ENCODE assay signal across 20 mouse cellular contexts in the genomic region with DNA sequence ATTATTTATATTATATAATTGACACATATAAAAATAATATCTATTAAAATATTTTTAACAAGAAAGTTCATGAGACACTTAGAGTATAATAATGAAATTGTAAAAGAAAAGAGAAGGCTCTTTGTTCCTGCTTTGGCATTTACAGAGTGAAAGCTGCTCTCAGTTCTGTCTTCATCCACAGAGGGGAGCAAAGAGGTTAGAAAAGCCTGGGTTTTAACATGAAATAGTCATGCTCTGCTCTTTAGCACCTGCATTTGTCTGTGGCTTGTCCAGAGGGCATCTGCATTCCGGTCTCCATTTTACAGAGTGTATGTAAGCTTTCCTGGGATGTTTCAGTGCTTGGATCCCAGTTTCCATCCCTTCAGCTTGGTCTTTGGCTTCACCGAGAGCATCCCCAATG. TPM values are rescaled to one million over a fixed set of nuclear protein-coding genes. Genes with fewer than 3 reads are reported as not detected.
DNase-seq lines count a peak whose midpoint lies in the region; ATAC-seq and TF ChIP-seq lines count a peak whose summit lies in the region.
"Had no signal": no experiment of that assay in that cellular context is flagged by ENCODE, and none has a peak within 500 bp of the region (broad histone marks: within the 10 kb centered on the region; RNA-seq: fewer than 3 reads in every experiment).

No protein-coding gene starts in this region.

- TF ChIP-seq RAD21 in CH12.LX (IDR thresholded peaks at IDR 0.05; ENCODE audit: low read depth, low read length): peak; percentile 16

- in situ Hi-C loops in CH12.LX (cut with MboI; ENCODE audit: low pct_ligation_motif_present, low pct_unique_long_range_greater_than_20kb, low sequenced_read_pairs): no loop called here

- H3K4me3 ChIP-seq in hindbrain, embryonic 13.5 days: no peak overlapping the region
- H3K4me3 ChIP-seq in hindbrain, embryonic 10.5 days: no peak overlapping the region
- H3K4me3 ChIP-seq in CH12.LX (replicated peaks in 1 of 3; ENCODE audit: low read depth in 2 of 3, low read length in 2 of 3, poor library complexity in 1 of 3): no peak overlapping the region
- H3K4me3 ChIP-seq in hindbrain, postnatal 0 days (ENCODE audit: low read length): no peak overlapping the region
- H3K4me3 ChIP-seq: embryonic facial prominence, embryonic 10.5 days; heart, embryonic 12.5 days; intestine, embryonic 15.5 days; liver, embryonic 13.5 days; lung, embryonic 15.5 days had no signal

- peak in 1 of 2 experiments; percentile 38; a peak in 2 of 4 replicates for TF ChIP-seq CTCF in CH12.LX (conservative IDR thresholded peaks at IDR 0.05 in 1 of 2, IDR thresholded peaks at IDR 0.05 in 1 of 2; ENCODE audit: low read depth in 2 of 2, low read length in 2 of 2)
- TF ChIP-seq CTCF in hindbrain, postnatal 0 days (IDR thresholded peaks at IDR 0.05; ENCODE audit: low read depth): peak; percentile 64

- no peak overlapping the region for H3K4me2 ChIP-seq in hindbrain, embryonic 13.5 days
- no peak overlapping the region for H3K4me2 ChIP-seq in CH12.LX (ENCODE audit: insufficient read depth, low read depth, poor library complexity, severe bottlenecking)
- H3K4me2 ChIP-seq in hindbrain, postnatal 0 days (ENCODE audit: low read depth, low read length): no peak overlapping the region
- H3K4me2 ChIP-seq: heart, embryonic 12.5 days; intestine, embryonic 15.5 days; liver, embryonic 13.5 days; lung, embryonic 15.5 days had no signal

- H3K4me1 ChIP-seq in hindbrain, embryonic 13.5 days (replicated peaks): peaks cover 16% of the 10 kb centered on the region
- 0 out of 2 replicates have a peak, but pooled peaks cover 5% of the 10 kb centered on the region for H3K4me1 ChIP-seq in hindbrain, embryonic 10.5 days (replicated peaks)
- H3K4me1 ChIP-seq in CH12.LX (ENCODE audit: control insufficient read depth in 1 of 2, insufficient read depth in 2 of 2): peaks cover 0 to 12% of the 10 kb centered on the region in 2 experiments; a peak in 2 of 4 replicates
- no peaks in the 10 kb centered on the region for H3K4me1 ChIP-seq in hindbrain, postnatal 0 days (ENCODE audit: insufficient read depth, low read length)
- H3K4me1 ChIP-seq: intestine, embryonic 15.5 days had no signal

- no peaks in the 10 kb centered on the region for H3K79me2 ChIP-seq in CH12.LX (replicated peaks; ENCODE audit: control insufficient read depth, extremely low read depth, insufficient read depth, poor library complexity, severe bottlenecking)

- H3K9me3 ChIP-seq in hindbrain, embryonic 13.5 days: no peaks in the 10 kb centered on the region
- no peaks in the 10 kb centered on the region for H3K9me3 ChIP-seq in hindbrain, embryonic 10.5 days
- H3K9me3 ChIP-seq in CH12.LX (replicated peaks; ENCODE audit: low read length): no peaks in the 10 kb centered on the region
- H3K9me3 ChIP-seq in hindbrain, postnatal 0 days (ENCODE audit: low read length): no peaks in the 10 kb centered on the region
- H3K9me3 ChIP-seq: embryonic facial prominence, embryonic 10.5 days; heart, embryonic 12.5 days; intestine, embryonic 15.5 days; liver, embryonic 13.5 days; lung, embryonic 15.5 days had no signal

- dilution Hi-C loops in CH12.LX (cut with MboI; ENCODE audit: extremely low pct_ligation_motif_present, extremely low pct_unique_long_range_greater_than_20kb, low sequenced_read_pairs): no loop called here

- DNase-seq in cerebellum, adult 8-10 months: peak; percentile 10
- DNase-seq in cerebellum, postnatal 25 days: no peak
- DNase-seq in hindbrain, embryonic 10.5 days (ENCODE audit: low spot score): no peak
- no peak for DNase-seq in CH12.LX (ENCODE audit: extremely low read depth)
- DNase-seq in hindbrain, postnatal 0 days (ENCODE audit: low spot score): peak; percentile 71
- no peak for DNase-seq in kidney, postnatal 36 days
- no peak for DNase-seq in gastrocnemius, adult 18-20 months (ENCODE audit: low spot score)
- DNase-seq: adrenal gland, adult 8-10 months; liver, embryonic 13.5 days; thymus, postnatal 36 days had no signal

- H3K27me3 ChIP-seq in hindbrain, embryonic 13.5 days: no peaks in the 10 kb centered on the region
- H3K27me3 ChIP-seq in hindbrain, embryonic 10.5 days (ENCODE audit: insufficient read depth, poor library complexity, severe bottlenecking): no peaks in the 10 kb centered on the region
- H3K27me3 ChIP-seq in CH12.LX (replicated peaks): no peaks in the 10 kb centered on the region
- no peaks in the 10 kb centered on the region for H3K27me3 ChIP-seq in hindbrain, postnatal 0 days (ENCODE audit: insufficient read depth, low read length)
- H3K27me3 ChIP-seq: intestine, embryonic 15.5 days; liver, embryonic 13.5 days; lung, embryonic 15.5 days had no signal

- WGBS in hindbrain, embryonic 13.5 days: 85% methylated on average over 2 of the region's 2 CpGs
- 91% methylated on average over 2 of the region's 2 CpGs for WGBS in hindbrain, embryonic 10.5 days
- 74% methylated on average over 2 of the region's 2 CpGs for WGBS in hindbrain, postnatal 0 days

- H3K27ac ChIP-seq in hindbrain, embryonic 13.5 days: 0 out of 2 replicates have a peak overlapping the region, but pooled peaks have one; percentile 8
- no peak overlapping the region for H3K27ac ChIP-seq in hindbrain, embryonic 10.5 days
- no peak overlapping the region for H3K27ac ChIP-seq in CH12.LX (ENCODE audit: insufficient read depth, low read depth)
- H3K27ac ChIP-seq in hindbrain, postnatal 0 days: no peak overlapping the region
- H3K27ac ChIP-seq: embryonic facial prominence, embryonic 10.5 days; intestine, embryonic 15.5 days; liver, embryonic 13.5 days; lung, embryonic 15.5 days had no signal

- TF ChIP-seq EP300 in CH12.LX (IDR thresholded peaks at IDR 0.05; ENCODE audit: low read length): no peak

- no peaks in the 10 kb centered on the region for H3K36me3 ChIP-seq in hindbrain, embryonic 13.5 days
- H3K36me3 ChIP-seq in hindbrain, embryonic 10.5 days: no peaks in the 10 kb centered on the region
- no peaks in the 10 kb centered on the region for H3K36me3 ChIP-seq in CH12.LX (replicated peaks in 1 of 2; ENCODE audit: control insufficient read depth in 1 of 2, insufficient read depth in 1 of 2, low read length in 1 of 2)
- no peaks in the 10 kb centered on the region for H3K36me3 ChIP-seq in hindbrain, postnatal 0 days (ENCODE audit: insufficient read depth, low read length)
- H3K36me3 ChIP-seq: embryonic facial prominence, embryonic 10.5 days; heart, embryonic 12.5 days; intestine, embryonic 15.5 days; liver, embryonic 13.5 days; lung, embryonic 15.5 days had no signal

- ATAC-seq in hindbrain, embryonic 13.5 days (ENCODE audit: low FRiP score): no peak; the same call in 1 of the 2 replicates
- peak; percentile 48; the same call in 1 of the 2 replicates for ATAC-seq in hindbrain, postnatal 0 days
- ATAC-seq: intestine, embryonic 15.5 days had no signal

- no peak overlapping the region for H3K9ac ChIP-seq in hindbrain, embryonic 13.5 days
- H3K9ac ChIP-seq in CH12.LX (ENCODE audit: insufficient read depth, low read depth): no peak overlapping the region
- H3K9ac ChIP-seq in hindbrain, postnatal 0 days (replicated peaks; ENCODE audit: low read length): no peak overlapping the region
- H3K9ac ChIP-seq: heart, embryonic 12.5 days; intestine, embryonic 15.5 days; liver, embryonic 13.5 days; lung, embryonic 15.5 days had no signal

- no peak for TF ChIP-seq POLR2A in CH12.LX (IDR thresholded peaks at IDR 0.05; ENCODE audit: low read depth, low read length)

TF ChIP-seq in CH12.LX, 34 proteins besides CTCF, POLR2A, EP300 and RAD21:
- no peak for TF ChIP-seq SMC3 (IDR thresholded peaks at IDR 0.05; ENCODE audit: low read depth, low read length)
- no peak for TF ChIP-seq ZC3H11A (IDR thresholded peaks at IDR 0.05; ENCODE audit: low read depth, low read length)
- no peak for TF ChIP-seq POLR2AphosphoS2 (IDR thresholded peaks at IDR 0.05; ENCODE audit: low read depth, low read length)
- TF ChIP-seq BHLHE40 (IDR thresholded peaks at IDR 0.05; ENCODE audit: low read depth, low read length): no peak
- TF ChIP-seq HCFC1 (IDR thresholded peaks at IDR 0.05; ENCODE audit: low read depth, low read length): no peak
- TF ChIP-seq MYC (IDR thresholded peaks at IDR 0.05; ENCODE audit: low read depth, low read length): no peak
- TF ChIP-seq ETS1 (conservative IDR thresholded peaks at IDR 0.05; ENCODE audit: low read depth, low read length): no peak
- no peak for TF ChIP-seq KAT2A (IDR thresholded peaks at IDR 0.05; ENCODE audit: insufficient replicate concordance, low read length)
- TF ChIP-seq ZMIZ1 (IDR thresholded peaks at IDR 0.05; ENCODE audit: low read depth, low read length): no peak
- TF ChIP-seq MAX (IDR thresholded peaks at IDR 0.05; ENCODE audit: low read length): no peak
- no peak for TF ChIP-seq USF1 (IDR thresholded peaks at IDR 0.05; ENCODE audit: low read depth, low read length)
- no peak for TF ChIP-seq UBTF (IDR thresholded peaks at IDR 0.05; ENCODE audit: low read depth, low read length)
- no peak for TF ChIP-seq E2F4 (IDR thresholded peaks at IDR 0.05; ENCODE audit: insufficient replicate concordance, low read depth, low read length)
- TF ChIP-seq USF2 (conservative IDR thresholded peaks at IDR 0.05; ENCODE audit: low read depth, low read length): no peak
- no peak for TF ChIP-seq TBP (conservative IDR thresholded peaks at IDR 0.05; ENCODE audit: low read depth, low read length)
- TF ChIP-seq IRF4 (IDR thresholded peaks at IDR 0.05; ENCODE audit: low read depth, low read length): no peak
- no peak for TF ChIP-seq PAX5 (IDR thresholded peaks at IDR 0.05; ENCODE audit: low read length)

RNA-seq across cellular contexts. Expression of gene Slc22a15, which starts 28.3 kb away (rescaled TPM):
- polyA plus RNA-seq in hindbrain, embryonic 13.5 days (2015; fragmentation: Nextera tagmentation; extraction: Ambion mirVana): 7.4 and 7.5 TPM in 2 replicates
- polyA plus RNA-seq in hindbrain, embryonic 10.5 days (2016; fragmentation: Nextera tagmentation; extraction: Ambion mirVana): 5.4 and 9.9 TPM in 2 replicates
- total RNA-seq in CH12.LX (2012; rRNA removed) (3.4 and 4.5 TPM in 2 replicates), CH12.LX (2014; rRNA removed) (1.6 and 1.8 TPM in 2 replicates)
- polyA plus RNA-seq in CH12.LX (2012; ENCODE audit: insufficient read length, low read depth): 7.4 and 7.6 TPM in 2 replicates
- total RNA-seq in hindbrain, postnatal 0 days (2014; rRNA removed): 11.1 and 12.5 TPM in 2 replicates
- polyA plus RNA-seq in hindbrain, postnatal 0 days (2015; fragmentation: Nextera tagmentation; extraction: Ambion mirVana): 5.0 and 5.7 TPM in 2 replicates
- total RNA-seq in gastrocnemius, adult 18-20 months (2021): 1 to 10 TPM in 1 of 2 experiments, under 1 TPM in 1; 0.59 to 1.0 TPM

RNA-seq across cellular contexts. Expression of gene Nhlh2, which starts 57.3 kb away (rescaled TPM):
- polyA plus RNA-seq in hindbrain, embryonic 13.5 days (2015; fragmentation: Nextera tagmentation; extraction: Ambion mirVana): 80.8 and 99.8 TPM in 2 replicates
- 64.1 and 152 TPM in 2 replicates for polyA plus RNA-seq in hindbrain, embryonic 10.5 days (2016; fragmentation: Nextera tagmentation; extraction: Ambion mirVana)
- total RNA-seq in CH12.LX (2012; rRNA removed) (not detected in 2 replicates), CH12.LX (2014; rRNA removed) (not detected in 2 replicates)
- not detected in 2 replicates for polyA plus RNA-seq in CH12.LX (2012; ENCODE audit: insufficient read length, low read depth)
- total RNA-seq in hindbrain, postnatal 0 days (2014; rRNA removed): 30.3 and 31.9 TPM in 2 replicates
- 25.1 and 28.2 TPM in 2 replicates for polyA plus RNA-seq in hindbrain, postnatal 0 days (2015; fragmentation: Nextera tagmentation; extraction: Ambion mirVana)
- total RNA-seq in gastrocnemius, adult 18-20 months (2021): not detected
- total RNA-seq: adrenal gland, adult 8-10 months; granulocyte monocyte progenitor cell, adult 5-6 weeks; heart, postnatal 25 days; monocyte, adult 5-6 weeks; neutrophil, adult 5-6 weeks had no signal
- polyA plus RNA-seq: intestine, embryonic 15.5 days; kidney, embryonic 14.5 days had no signal

Comparison
In these comparisons a context has a peak if more than half of its experiments do, and no peak if none do; other contexts are left out.
1. DNase-seq: peak in cerebellum, adult 8-10 months (single experiment) and hindbrain, postnatal 0 days (single experiment); none in cerebellum, postnatal 25 days (0 of 2), hindbrain, embryonic 10.5 days (single experiment), CH12.LX (single experiment), kidney, postnatal 36 days (0 of 2) and gastrocnemius, adult 18-20 months (single experiment).
2. RNA of gene Nhlh2, which starts 57.3 kb away (polyA plus RNA-seq): 64.1 to 152 TPM in hindbrain, embryonic 10.5 days, 80.8 to 99.8 TPM in hindbrain, embryonic 13.5 days and 25.1 to 28.2 TPM in hindbrain, postnatal 0 days; not detected in CH12.LX; every median in the first group is over 10 times any median in the second.